Mouse (Mus musculus) kidney, embryonic 16.5 days (tissue): ENCODE results near the gene Egln1. TPM values are rescaled to one million over a fixed set of nuclear protein-coding genes. Genes with fewer than 3 reads are reported as not detected.

ENCODE experiments used
- ATAC-seq: fragments of 200-750 bp; cut with Nextera tagmentation; 2 replicates; pipeline ENCODE4 v1.8.0; 2017; ENCODE audit warnings: moderate TSS enrichment; ENCODE audit not compliant: low FRiP score, low TSS enrichment
- H3K27ac ChIP-seq: fragments of 300-500 bp; sonication (generic); 2 replicates; pipeline ENCODE4 v1.5.1; 2014; ENCODE audit warnings: low read length
- H3K27me3 ChIP-seq: fragments of 300-500 bp; sonication (generic); 2 replicates; pipeline ENCODE4 v1.6.1; 2014; ENCODE audit warnings: low read length, control low read depth, mixed read lengths; ENCODE audit not compliant: insufficient read depth
- H3K36me3 ChIP-seq: fragments of 300-500 bp; sonication (generic); 2 replicates; pipeline ENCODE4 v1.6.1; 2014; ENCODE audit warnings: low read length, control low read depth, mixed read lengths; ENCODE audit not compliant: insufficient read depth
- H3K4me1 ChIP-seq: fragments of 300-500 bp; sonication (generic); 2 replicates; pipeline ENCODE4 v1.6.1; 2014; ENCODE audit warnings: low read length, control low read depth, mixed read lengths; ENCODE audit not compliant: insufficient read depth
- H3K4me2 ChIP-seq: fragments of 300-500 bp; sonication (generic); replicated peaks from 2 replicates; pipeline ENCODE4 v1.6.1; 2014; ENCODE audit warnings: low read depth, low read length
- H3K4me3 ChIP-seq: fragments of 300-500 bp; sonication (generic); 2 replicates; pipeline ENCODE4 v1.5.1; 2014; ENCODE audit warnings: mild to moderate bottlenecking, low read length
- H3K9ac ChIP-seq: fragments of 300-500 bp; sonication (generic); replicated peaks from 2 replicates; pipeline ENCODE4 v1.6.1; 2014; ENCODE audit warnings: low read length
- H3K9me3 ChIP-seq: fragments of 300-500 bp; sonication (generic); 2 replicates; pipeline ENCODE4 v1.6.1; 2016; ENCODE audit warnings: low read length, control low read depth
- WGBS: fragments of 180-500 bp; shearing (Covaris S2); extraction: QIAGEN DNeasy Blood & Tissue Kit; methylation state at CpG from one replicate; pipeline ENCODE4 v1.1.7; 2014; 5-methylcytosine and 5-hydroxymethylcytosine counted together
- polyA plus RNA-seq: library from polyadenylated mRNA; unstranded; fragments of >200 nt; fragmentation: Nextera tagmentation; extraction: Ambion mirVana; gene quantifications from 2 replicates; pipeline ENCODE4 v1.2.1, GENCODE M21; 2015

Egln1 gene
- polyA plus RNA-seq, 1 experiment from 2014 or later: 10.3 TPM

GRCm38 (mm10) chr8:124866669-124867068 lies 82.5 kb downstream of the Egln1 start:
- Histone ChIP-seq H3K9ac (no peak overlapping the region), H3K4me3 (no peak overlapping the region), H3K4me2 (no peak overlapping the region), H3K27ac (no peak overlapping the region), H3K9me3 (no peaks in the 10 kb centered on the region), H3K36me3 (peaks cover 7% of the 10 kb centered on the region), H3K27me3 (no peaks in the 10 kb centered on the region), H3K4me1 (peaks cover 6% of the 10 kb centered on the region)
- ATAC-seq: no peak
- WGBS: 78% methylated on average over 3 of the region's 3 CpGs

GRCm38 (mm10) chr8:124863729-124864128 lies 85.4 kb downstream of the Egln1 start:
- peaks cover 6% of the 10 kb centered on the region for H3K4me1 ChIP-seq
- peak overlapping the region; percentile 98 for H3K9ac ChIP-seq
- no peaks in the 10 kb centered on the region for H3K27me3 ChIP-seq
- H3K36me3 ChIP-seq: peaks cover 17% of the 10 kb centered on the region
- H3K27ac ChIP-seq: peak overlapping the region; percentile 95
- WGBS: 15% methylated on average over 8 of the region's 8 CpGs
- ATAC-seq: no peak
- H3K4me2 ChIP-seq: peak overlapping the region; percentile 82
- H3K4me3 ChIP-seq: peak overlapping the region; percentile 89
- H3K9me3 ChIP-seq: no peaks in the 10 kb centered on the region

GRCm38 (mm10) chr8:124863163-124863677 lies 85.9 kb downstream of the Egln1 start:
- Histone ChIP-seq H3K27me3 (no peaks in the 10 kb centered on the region), H3K4me2 (peak overlapping the region; percentile 82), H3K4me1 (peaks cover 6% of the 10 kb centered on the region), H3K4me3 (peak overlapping the region; percentile 89), H3K27ac (peak overlapping the region; percentile 95), H3K9me3 (no peaks in the 10 kb centered on the region), H3K36me3 (peaks cover 22% of the 10 kb centered on the region), H3K9ac (peak overlapping the region; percentile 98)
- peak; percentile 87 for ATAC-seq
- WGBS: under 1% methylated on average over 33 of the region's 33 CpGs

- Histone ChIP-seq H3K9ac (peak within 1 kb of the TSS; percentile 98), H3K36me3 (peaks cover 29% of the 10 kb centered on the region)
- 2% methylated on average over 49 of the region's 55 CpGs for WGBS
Measured at GRCm38 (mm10) chr8:124862321-124863162, 86.6 kb downstream of the Egln1 start, which contains the start of the genes Gnpat and 2810004N23Rik. Gnpat (plus strand) TSS chr8:124863033. 2810004N23Rik (minus strand) TSS chr8:124863120.

GRCm38 (mm10) chr8:124860188-124860587 lies 88.9 kb downstream of the Egln1 start:
- peaks cover 52% of the 10 kb centered on the region for H3K36me3 ChIP-seq
- 91% methylated on average over 3 of the region's 3 CpGs for WGBS
- no peak overlapping the region for H3K4me2 ChIP-seq
- no peak overlapping the region for H3K9ac ChIP-seq
- H3K27me3 ChIP-seq: no peaks in the 10 kb centered on the region
- H3K9me3 ChIP-seq: peaks cover 25% of the 10 kb centered on the region
- H3K4me3 ChIP-seq: no peak overlapping the region
- peaks cover 6% of the 10 kb centered on the region for H3K4me1 ChIP-seq
- no peak overlapping the region for H3K27ac ChIP-seq
- ATAC-seq: no peak

More at GRCm38 (mm10) chr8:124862321-124863162, 86.6 kb downstream of the Egln1 start, which contains the start of the genes Gnpat and 2810004N23Rik:
- H3K9me3 ChIP-seq: peaks cover 3% of the 10 kb centered on the region
- peak within 1 kb of the TSS; percentile 95 for H3K27ac ChIP-seq
- no peaks in the 10 kb centered on the region for H3K27me3 ChIP-seq
- ATAC-seq: peak; percentile 98
- H3K4me1 ChIP-seq: peaks cover 6% of the 10 kb centered on the region
- H3K4me3 ChIP-seq: peak within 1 kb of the TSS; percentile 89
- H3K4me2 ChIP-seq: peak within 1 kb of the TSS; percentile 82

- Histone ChIP-seq H3K9me3 (peaks cover 33% of the 10 kb centered on the region), H3K4me2 (no peak overlapping the region), H3K27me3 (no peaks in the 10 kb centered on the region), H3K4me3 (no peak overlapping the region), H3K27ac (no peak overlapping the region), H3K36me3 (peaks cover 59% of the 10 kb centered on the region), H3K9ac (no peak overlapping the region), H3K4me1 (peaks cover 6% of the 10 kb centered on the region)
- ATAC-seq: no peak
Measured at GRCm38 (mm10) chr8:124859466-124859865, 89.7 kb downstream of the Egln1 start.

Other genes with a start within 250 kb of the Egln1 start
- 43.5 and 49.9 TPM in 2 replicates for gene Ttc13, start 227.3 kb downstream of the Egln1 start, polyA plus RNA-seq
- gene Arv1, start 227.2 kb downstream of the Egln1 start, polyA plus RNA-seq: 23.8 and 27.2 TPM in 2 replicates
- 3.4 and 4.0 TPM in 2 replicates for gene Fam89a, start 197.5 kb downstream of the Egln1 start, polyA plus RNA-seq
- gene Trim67, start 156.2 kb downstream of the Egln1 start, polyA plus RNA-seq: 0.05 and 0.09 TPM in 2 replicates
- gene Gnpat, start 86.3 kb downstream of the Egln1 start, polyA plus RNA-seq: 120 and 122 TPM in 2 replicates
- gene 2810004N23Rik, start 86.2 kb downstream of the Egln1 start, polyA plus RNA-seq: 47.6 and 50.1 TPM in 2 replicates
- gene Exoc8, start 51.6 kb downstream of the Egln1 start, polyA plus RNA-seq: 7.8 and 8.1 TPM in 2 replicates
- 9.1 and 9.8 TPM in 2 replicates for gene Sprtn, start 51.4 kb downstream of the Egln1 start, polyA plus RNA-seq
- gene Tsnax, start 63.7 kb upstream of the Egln1 start, polyA plus RNA-seq: 123 and 129 TPM in 2 replicates
- gene Disc1, start 104.9 kb upstream of the Egln1 start, polyA plus RNA-seq: 2.1 and 3.2 TPM in 2 replicates